Mouse (Mus musculus) kidney, adult 18-20 months (tissue): ENCODE data around the gene Olfr1475.
"Not testable (repeated sequence)": the region's sequence is repeated elsewhere in the genome, so short reads cannot be mapped to it uniquely, and the experiment has no call there.

Experiments
- DNase-seq: peaks from one replicate; pipeline ENCODE4 v3.0.0; 2021

Olfr1475 gene

DNA sequence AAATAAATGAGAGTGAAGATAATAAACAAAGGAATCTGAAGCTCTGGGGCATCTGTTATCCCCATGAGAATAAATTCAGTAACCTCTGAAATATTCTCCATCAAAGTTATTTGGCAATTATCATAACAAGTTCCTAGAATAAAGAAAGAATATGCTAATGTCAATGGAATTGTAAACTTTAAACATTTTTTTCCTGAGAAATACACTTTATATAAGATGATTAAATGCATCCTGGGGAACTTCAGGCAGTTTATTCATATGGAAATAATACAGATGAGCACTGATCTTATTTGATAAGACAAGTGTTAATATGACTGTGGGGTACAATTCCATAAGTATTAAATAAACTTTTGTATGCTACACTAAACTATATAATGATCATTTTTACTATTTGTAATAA, at the start of gene Olfr1475:
Olfr1475 (minus strand) TSS at position 101 of the 400 bp plus-strand sequence.
- no peak for DNase-seq

DNA sequence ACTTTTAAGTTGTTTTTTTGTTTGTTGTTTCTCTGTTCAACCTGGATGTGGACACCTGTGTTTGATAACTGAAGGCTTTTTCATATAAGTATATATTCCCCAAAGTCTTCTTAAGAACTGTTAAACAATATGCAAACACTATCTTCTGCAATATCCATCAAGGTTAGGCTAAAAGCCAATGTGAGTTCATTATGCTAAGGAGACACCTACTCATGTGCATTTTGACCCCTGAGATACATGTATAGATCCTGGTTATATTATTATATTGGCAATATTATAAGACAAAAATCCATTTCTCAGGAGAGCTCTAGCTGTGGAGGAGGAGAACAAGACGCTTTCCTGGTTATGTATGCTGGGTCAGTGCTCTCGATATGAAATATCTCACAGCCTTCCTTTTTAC, 47.6 kb upstream of the Olfr1475 start, which contains the start of gene Olfr1480:
Olfr1480 (plus strand) TSS at position 301 of the 400 bp plus-strand sequence.
- no peak for DNase-seq

DNA sequence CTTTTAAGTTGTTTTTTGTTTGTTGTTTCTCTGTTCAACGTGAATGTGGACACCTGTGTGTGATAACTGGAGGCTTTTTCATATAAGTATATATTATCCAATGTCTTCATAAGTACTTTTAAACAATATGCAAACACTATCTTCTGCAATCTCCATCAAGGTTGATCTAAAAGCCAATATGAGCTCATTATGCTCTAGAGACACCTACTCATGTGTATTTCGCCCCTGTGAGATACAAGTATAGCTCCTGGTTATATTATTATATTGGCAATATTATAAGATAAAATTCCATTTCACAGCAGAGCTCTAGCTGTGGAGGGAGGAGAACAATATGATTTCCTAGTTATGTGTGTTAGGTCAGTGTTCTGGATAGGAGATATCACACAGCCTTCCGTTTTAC, 20.2 kb upstream of the Olfr1475 start, which contains the start of gene Olfr1477:
Olfr1477 (plus strand) TSS at position 301 of the 400 bp plus-strand sequence.
- DNase-seq = no peak

DNA sequence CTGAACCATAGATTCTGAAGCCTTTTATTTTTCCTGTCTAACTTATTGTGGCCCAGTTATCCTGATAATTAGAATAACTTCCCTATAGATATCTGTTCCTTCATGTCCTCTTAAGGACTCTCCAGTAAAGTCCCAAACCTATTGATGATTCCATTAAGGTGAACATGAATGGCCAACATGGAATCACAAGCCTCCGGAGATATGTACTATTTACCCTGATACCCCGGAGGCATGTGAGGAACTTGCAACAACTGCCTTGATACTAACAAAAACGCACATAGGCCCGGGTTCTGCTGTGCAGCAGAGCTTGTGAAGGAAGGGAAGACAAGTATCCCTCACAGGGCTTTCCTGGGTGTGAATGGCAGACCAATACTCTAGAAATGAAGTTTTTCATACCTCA, 10.7 kb downstream of the Olfr1475 start, which contains the start of gene Olfr1474:
Olfr1474 (plus strand) TSS at position 301 of the 400 bp plus-strand sequence.
- DNase-seq = not testable (repeated sequence)

DNA sequence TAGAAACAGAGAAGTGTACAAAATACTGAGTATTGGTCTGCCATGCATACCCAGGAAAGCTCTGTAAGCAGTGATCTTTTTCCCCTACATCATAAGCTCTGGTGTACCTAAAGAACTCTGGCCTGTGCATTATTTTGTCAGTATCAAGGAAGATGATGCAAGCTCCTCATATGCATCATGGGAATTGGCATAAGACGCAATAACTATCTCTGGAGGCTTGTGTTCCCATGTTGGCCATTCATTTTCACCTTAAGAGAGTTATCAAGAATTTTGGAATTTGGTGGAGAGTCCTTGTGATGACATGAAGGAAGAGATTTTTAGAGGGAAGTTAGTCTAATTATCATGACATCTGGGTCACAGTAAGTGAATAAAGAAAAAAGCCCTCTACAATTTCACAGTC, 24.0 kb downstream of the Olfr1475 start, which contains the start of gene Olfr1472:
Olfr1472 (minus strand) TSS at position 101 of the 400 bp plus-strand sequence.
- no peak for DNase-seq

DNA sequence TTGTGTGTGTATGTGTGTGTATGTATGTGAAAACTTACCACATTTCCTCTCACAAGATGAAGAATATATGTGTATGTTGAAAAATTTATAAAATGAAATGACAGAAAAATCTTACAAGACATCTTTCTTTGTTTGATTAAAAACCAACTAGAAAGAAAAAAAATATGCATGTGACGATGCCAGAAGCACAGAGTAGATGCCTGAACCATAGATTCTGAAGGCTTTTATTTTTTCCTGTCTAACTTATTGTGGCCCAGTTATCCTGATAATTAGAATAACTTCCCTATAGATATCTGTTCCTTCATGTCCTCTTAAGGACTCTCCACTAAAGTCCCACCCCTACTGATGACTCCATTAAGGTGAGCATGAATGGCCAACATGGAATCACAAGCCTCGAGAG, 36.9 kb downstream of the Olfr1475 start, which contains the start of gene Olfr1471:
Olfr1471 (plus strand) TSS at position 301 of the 400 bp plus-strand sequence.
- not testable (repeated sequence) for DNase-seq
